Mouse (Mus musculus) forebrain, embryonic 16.5 days (tissue): ENCODE data around the gene Thsd7b. TPM values are rescaled to one million over a fixed set of nuclear protein-coding genes. Genes with fewer than 3 reads are reported as not detected.

Experiments used
- ATAC-seq: fragments of 200-750 bp; cut with Nextera tagmentation; 2 replicates; pipeline ENCODE4 v1.8.0; 2017; ENCODE audit warnings: mild to moderate bottlenecking, moderate library complexity
- H3K27ac ChIP-seq: fragments of 300-500 bp; sonication (generic); 2 replicates; pipeline ENCODE4 v1.5.1; 2014; ENCODE audit warnings: low read length, control low read depth
- H3K27me3 ChIP-seq: fragments of 300-500 bp; sonication (generic); replicated peaks from 2 replicates; pipeline ENCODE4 v1.6.1; 2014; ENCODE audit warnings: low read length; ENCODE audit not compliant: control insufficient read depth, insufficient read depth
- H3K36me3 ChIP-seq: fragments of 300-500 bp; sonication (generic); 2 replicates; pipeline ENCODE4 v1.6.1; 2014; ENCODE audit not compliant: control insufficient read depth, insufficient read depth
- H3K4me1 ChIP-seq: fragments of 300-500 bp; sonication (generic); replicated peaks from 2 replicates; pipeline ENCODE4 v1.6.1; 2014; ENCODE audit warnings: low read length; ENCODE audit not compliant: control insufficient read depth, insufficient read depth
- H3K4me2 ChIP-seq: fragments of 300-500 bp; sonication (generic); 2 replicates; pipeline ENCODE4 v1.6.1; 2014; ENCODE audit warnings: mild to moderate bottlenecking, low read length, control low read depth
- H3K4me3 ChIP-seq: fragments of 300-500 bp; sonication (generic); replicated peaks from 2 replicates; pipeline ENCODE4 v1.5.1; 2014; ENCODE audit warnings: mild to moderate bottlenecking, low read length, control low read depth
- H3K9ac ChIP-seq: fragments of 300-500 bp; sonication (generic); replicated peaks from 2 replicates; pipeline ENCODE4 v1.6.1; 2014; ENCODE audit warnings: low read depth, low read length, control low read depth
- H3K9me3 ChIP-seq: fragments of 300-500 bp; sonication (generic); 2 replicates; pipeline ENCODE4 v1.6.1; 2016; ENCODE audit warnings: low read length; ENCODE audit not compliant: control insufficient read depth
- WGBS: fragments of 180-500 bp; shearing (Covaris S2); extraction: QIAGEN DNeasy Blood & Tissue Kit; methylation state at CpG from one replicate; pipeline ENCODE4 v1.1.7; 2014; 5-methylcytosine and 5-hydroxymethylcytosine counted together
- polyA plus RNA-seq: library from polyadenylated mRNA; unstranded; fragments of >200 nt; fragmentation: Nextera tagmentation; extraction: Ambion mirVana; gene quantifications from 2 replicates; pipeline ENCODE4 v1.2.1, GENCODE M21; 2015

Thsd7b gene
- polyA plus RNA-seq, 1 experiment from 2014 or later = 9.5 TPM

DNA sequence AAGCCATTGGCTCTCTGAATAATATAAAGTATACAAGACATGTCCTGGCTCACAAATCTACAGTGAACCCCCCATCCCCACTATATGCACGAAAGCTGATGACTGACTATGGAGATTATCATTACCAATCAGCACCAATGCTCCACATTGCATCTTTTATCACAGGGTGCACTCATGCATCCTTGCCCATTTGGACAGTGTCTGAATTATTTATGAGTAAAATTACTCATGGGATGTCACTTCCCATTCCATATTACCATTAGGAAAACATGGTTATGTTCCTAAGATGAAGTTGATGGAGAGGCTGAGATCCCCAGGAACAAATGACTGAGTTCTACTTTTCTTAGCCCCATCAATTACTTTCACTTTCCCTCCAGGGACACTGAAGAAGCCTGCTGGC lies 220.8 kb downstream of the Thsd7b start:
- Histone ChIP-seq H3K36me3 (no peaks in the 10 kb centered on the region), H3K27me3 (no peaks in the 10 kb centered on the region), H3K9me3 (no peaks in the 10 kb centered on the region), H3K4me3 (no peak overlapping the region), H3K4me2 (no peak overlapping the region), H3K9ac (no peak overlapping the region), H3K4me1 (no peaks in the 10 kb centered on the region), H3K27ac (no peak overlapping the region)
- ATAC-seq = no peak
- WGBS = 89% methylated on average over 1 of the region's 1 CpGs

DNA sequence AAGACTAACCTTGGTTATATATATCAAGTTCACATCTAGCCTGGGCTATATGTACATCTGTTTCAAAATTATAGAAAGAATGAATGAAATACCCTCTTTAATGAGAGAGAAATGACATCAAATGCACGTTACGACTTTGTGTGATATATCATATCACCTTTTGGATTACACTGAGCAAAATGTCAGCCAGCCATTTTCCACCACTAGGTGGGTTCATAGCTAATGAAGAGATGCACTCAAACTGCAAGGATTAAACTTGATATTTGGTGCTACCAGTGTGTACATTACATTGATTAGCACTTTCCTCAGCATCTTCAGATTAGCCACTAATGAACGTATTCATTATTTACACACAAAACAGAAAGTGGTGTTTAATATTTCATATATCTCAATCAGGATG lies 228.6 kb downstream of the Thsd7b start:
- H3K4me3 ChIP-seq = no peak overlapping the region
- H3K36me3 ChIP-seq = no peaks in the 10 kb centered on the region
- WGBS = 86% methylated on average over 3 of the region's 3 CpGs
- no peak overlapping the region for H3K27ac ChIP-seq
- no peaks in the 10 kb centered on the region for H3K27me3 ChIP-seq
- no peak overlapping the region for H3K4me2 ChIP-seq
- no peak overlapping the region for H3K9ac ChIP-seq
- no peak for ATAC-seq
- H3K4me1 ChIP-seq = no peaks in the 10 kb centered on the region
- H3K9me3 ChIP-seq = no peaks in the 10 kb centered on the region

DNA sequence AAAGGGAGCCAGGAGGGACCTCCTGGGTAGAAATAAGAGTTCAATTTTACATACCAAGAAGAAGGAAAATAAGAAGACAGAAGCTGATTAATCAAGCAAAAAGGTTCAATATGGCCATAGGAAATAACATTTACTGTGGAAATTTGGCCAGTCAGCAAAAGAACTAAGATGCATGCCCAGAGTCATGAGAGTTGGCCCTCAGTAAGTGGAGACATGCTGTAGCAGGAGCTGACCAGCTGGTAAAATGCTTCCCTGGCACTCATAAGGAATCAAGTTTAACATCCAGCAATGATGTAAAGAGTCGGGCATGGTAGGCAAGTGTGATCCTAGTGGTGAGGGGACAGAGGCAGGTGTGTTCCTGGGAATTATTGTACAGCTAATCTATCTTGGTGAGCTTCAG lies 243.3 kb downstream of the Thsd7b start:
- WGBS = 88% methylated on average over 1 of the region's 1 CpGs
- H3K4me3 ChIP-seq = no peak overlapping the region
- H3K36me3 ChIP-seq = no peaks in the 10 kb centered on the region
- H3K9me3 ChIP-seq = no peaks in the 10 kb centered on the region
- H3K4me2 ChIP-seq = no peak overlapping the region
- ATAC-seq = no peak
- no peaks in the 10 kb centered on the region for H3K4me1 ChIP-seq
- no peak overlapping the region for H3K27ac ChIP-seq
- no peaks in the 10 kb centered on the region for H3K27me3 ChIP-seq
- H3K9ac ChIP-seq = no peak overlapping the region

DNA sequence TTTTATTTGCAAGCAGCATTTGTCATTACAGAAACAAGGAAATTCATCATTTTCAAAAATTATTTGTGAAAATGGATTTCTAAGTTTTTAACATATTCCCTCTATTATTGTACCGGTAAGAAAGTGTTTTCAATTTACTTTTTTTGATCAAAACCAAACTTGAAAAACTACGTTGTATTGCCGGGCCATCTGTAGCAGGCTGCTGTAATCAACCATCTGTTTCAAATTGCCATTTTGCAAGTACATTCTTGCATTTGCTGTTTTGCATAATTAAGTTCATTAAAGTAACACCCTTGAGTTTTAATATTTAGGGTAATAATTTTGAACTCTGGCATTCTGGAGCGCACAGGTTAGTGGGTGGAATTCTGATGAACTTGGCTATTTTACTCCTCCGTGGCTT lies 246.6 kb downstream of the Thsd7b start:
- no peak for ATAC-seq
- Histone ChIP-seq H3K4me1 (no peaks in the 10 kb centered on the region), H3K4me3 (no peak overlapping the region), H3K9ac (no peak overlapping the region), H3K9me3 (no peaks in the 10 kb centered on the region), H3K27me3 (no peaks in the 10 kb centered on the region), H3K36me3 (no peaks in the 10 kb centered on the region), H3K27ac (no peak overlapping the region), H3K4me2 (no peak overlapping the region)
- 52% methylated on average over 5 of the region's 5 CpGs for WGBS

DNA sequence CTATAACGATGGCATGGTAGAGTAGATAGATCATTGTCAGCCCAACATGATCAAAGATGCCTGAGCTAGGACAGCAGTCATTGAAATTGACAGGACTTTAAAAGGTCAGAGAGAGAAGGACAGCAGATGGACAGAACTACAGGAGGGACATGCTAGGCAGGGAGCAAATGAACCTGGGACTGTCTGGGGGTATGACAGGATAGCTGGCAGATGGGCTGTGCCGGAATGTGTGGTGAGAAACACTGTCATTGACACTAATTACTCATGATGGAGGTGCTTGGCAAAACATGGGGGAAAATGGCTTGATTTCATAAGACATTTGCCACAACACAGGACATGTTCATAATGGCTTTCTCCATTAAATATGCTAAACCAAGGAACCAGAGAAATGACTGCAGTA lies 253.9 kb downstream of the Thsd7b start:
- H3K4me2 ChIP-seq = no peak overlapping the region
- H3K27me3 ChIP-seq = no peaks in the 10 kb centered on the region
- no peak overlapping the region for H3K4me3 ChIP-seq
- H3K36me3 ChIP-seq = no peaks in the 10 kb centered on the region
- no peak overlapping the region for H3K27ac ChIP-seq
- H3K9ac ChIP-seq = no peak overlapping the region
- ATAC-seq = no peak
- 87% methylated on average over 2 of the region's 2 CpGs for WGBS
- no peaks in the 10 kb centered on the region for H3K9me3 ChIP-seq
- no peaks in the 10 kb centered on the region for H3K4me1 ChIP-seq

- no peaks in the 10 kb centered on the region for H3K27me3 ChIP-seq
- whole genome bisulfite sequencing = 73% methylated on average over 3 of the region's 3 CpGs
- H3K4me2 ChIP-seq = no peak overlapping the region
- no peaks in the 10 kb centered on the region for H3K9me3 ChIP-seq
- no peaks in the 10 kb centered on the region for H3K4me1 ChIP-seq
- H3K27ac ChIP-seq = no peak overlapping the region
- no peak for ATAC-seq
- no peak overlapping the region for H3K4me3 ChIP-seq
- H3K36me3 ChIP-seq = no peaks in the 10 kb centered on the region
- no peak overlapping the region for H3K9ac ChIP-seq
These were observed 259.1 kb downstream of the Thsd7b start for GRCm38 (mm10) chr1:129532206-129532605.

- ATAC-seq = no peak
- Histone ChIP-seq H3K27me3 (no peaks in the 10 kb centered on the region), H3K27ac (no peak overlapping the region), H3K9ac (no peak overlapping the region), H3K36me3 (no peaks in the 10 kb centered on the region), H3K4me1 (no peaks in the 10 kb centered on the region), H3K9me3 (no peaks in the 10 kb centered on the region), H3K4me2 (no peak overlapping the region), H3K4me3 (no peak overlapping the region)
- WGBS = 63% methylated on average over 2 of the region's 2 CpGs
These were observed 265.4 kb downstream of the Thsd7b start for GRCm38 (mm10) chr1:129538508-129538907.

- H3K9ac ChIP-seq = no peak overlapping the region
- no peaks in the 10 kb centered on the region for H3K27me3 ChIP-seq
- no peak for ATAC-seq
- H3K9me3 ChIP-seq = no peaks in the 10 kb centered on the region
- no peaks in the 10 kb centered on the region for H3K4me1 ChIP-seq
- no peak overlapping the region for H3K4me3 ChIP-seq
- H3K27ac ChIP-seq = no peak overlapping the region
- no peak overlapping the region for H3K4me2 ChIP-seq
- WGBS = 74% methylated on average over 4 of the region's 4 CpGs
- no peaks in the 10 kb centered on the region for H3K36me3 ChIP-seq
These were observed 265.9 kb downstream of the Thsd7b start for GRCm38 (mm10) chr1:129538970-129539369.

GRCm38 (mm10) chr1:129540751-129541150 lies 267.6 kb downstream of the Thsd7b start:
- H3K27ac ChIP-seq = no peak overlapping the region
- ATAC-seq = no peak

GRCm38 (mm10) chr1:129542563-129543146 lies 269.6 kb downstream of the Thsd7b start:
- Histone ChIP-seq H3K9ac (no peak overlapping the region), H3K4me3 (no peak overlapping the region), H3K27me3 (no peaks in the 10 kb centered on the region), H3K9me3 (no peaks in the 10 kb centered on the region), H3K27ac (no peak overlapping the region), H3K4me1 (no peaks in the 10 kb centered on the region), H3K36me3 (no peaks in the 10 kb centered on the region), H3K4me2 (no peak overlapping the region)
- 93% methylated on average over 3 of the region's 3 CpGs for WGBS
- ATAC-seq = no peak

More at GRCm38 (mm10) chr1:129540751-129541150, 267.6 kb downstream of the Thsd7b start:
- Histone ChIP-seq H3K4me1 (no peaks in the 10 kb centered on the region), H3K4me2 (no peak overlapping the region), H3K9me3 (no peaks in the 10 kb centered on the region), H3K36me3 (no peaks in the 10 kb centered on the region), H3K27me3 (no peaks in the 10 kb centered on the region), H3K9ac (no peak overlapping the region), H3K4me3 (no peak overlapping the region)
- 38% methylated on average over 1 of the region's 1 CpGs for WGBS
